Mouse (Mus musculus): ENCODE data around the gene Nisch.
A peak's percentile ranks its signal among the peaks of the same experiment; 100 is the strongest.

Nisch gene

DNA sequence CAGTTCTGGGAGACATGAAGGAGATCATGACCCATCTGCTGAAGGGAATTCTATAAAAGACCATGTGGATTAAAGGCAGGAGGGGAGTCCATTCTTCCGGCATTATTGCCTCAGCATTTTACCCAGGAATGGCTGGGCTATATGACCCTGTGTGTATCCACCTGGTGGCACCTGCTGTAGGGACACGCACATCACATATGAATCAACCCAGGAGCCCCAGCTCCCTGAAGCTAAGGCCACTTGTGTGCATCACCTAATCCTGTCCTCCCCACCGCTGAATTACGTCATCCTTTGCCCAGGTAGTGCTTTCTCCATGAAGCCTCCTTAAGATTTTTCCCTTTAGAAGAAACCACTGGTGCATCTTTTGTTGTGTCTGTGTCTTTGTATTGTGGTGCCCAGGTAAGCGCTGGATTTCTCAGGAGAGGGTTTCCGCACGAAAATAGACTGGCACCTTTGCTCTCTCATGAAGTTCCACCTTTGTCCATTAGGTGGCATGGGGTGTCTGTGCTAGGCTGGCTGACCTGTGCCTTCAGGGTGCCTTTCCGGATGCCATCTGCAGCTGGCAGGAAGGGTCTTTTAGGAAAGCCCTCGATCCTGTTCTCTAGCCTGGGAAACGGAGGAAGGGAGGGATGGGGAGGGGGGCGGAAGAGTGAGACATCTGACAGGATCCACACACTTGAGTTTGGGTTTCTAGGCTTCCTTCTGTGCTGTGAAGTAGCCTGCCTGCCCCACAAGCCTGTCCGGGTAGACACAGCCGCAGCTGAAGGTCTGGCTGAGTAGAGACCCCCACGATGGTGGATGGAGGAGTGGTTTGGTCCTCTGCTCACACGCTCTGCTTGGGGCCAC is 1.4 kb downstream of the Nisch start:
- peak; percentile 87 for DNase-seq (ENCODE audit: low read depth, low spot score)

DNA sequence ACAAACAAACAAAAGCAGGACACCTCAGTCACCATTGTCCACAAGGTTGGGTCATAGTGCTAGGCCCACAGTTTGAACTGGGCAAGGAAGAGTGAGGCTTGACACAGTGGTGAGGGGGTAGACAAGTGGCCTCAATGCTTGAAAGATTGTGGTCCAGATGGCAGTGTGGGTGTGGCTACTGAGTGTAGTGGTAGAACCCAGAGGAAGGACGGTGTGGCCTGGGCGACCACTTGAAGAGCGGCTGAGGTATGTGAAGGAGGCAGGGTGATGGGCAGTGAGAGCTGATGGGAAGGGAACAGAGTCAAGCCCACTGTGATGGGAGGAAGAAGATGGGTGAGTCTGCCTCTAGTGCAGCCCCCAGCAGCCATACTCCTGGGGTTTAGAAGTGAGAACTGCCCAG is 2.1 kb downstream of the Nisch start:
- DNase-seq (ENCODE audit: low read depth, low spot score), result no peak

DNA sequence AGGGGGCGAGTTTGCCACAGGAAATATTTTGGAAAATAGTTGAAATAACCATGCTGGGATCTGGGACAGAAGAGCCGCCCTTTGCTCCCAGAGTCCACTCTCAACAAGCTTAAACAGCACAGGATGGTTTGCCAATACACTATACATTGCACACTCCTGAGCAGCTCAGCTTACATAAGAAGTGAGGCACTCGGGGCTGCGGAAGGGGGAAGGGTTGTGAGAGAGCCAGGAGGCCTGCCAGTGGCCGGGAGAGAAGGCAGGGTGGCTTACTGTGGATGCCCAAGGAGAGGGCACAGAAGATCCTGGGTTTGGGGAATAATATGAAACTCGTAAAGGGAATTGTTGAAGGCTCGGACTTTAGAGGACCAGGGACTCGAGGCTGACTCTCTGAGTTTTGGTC is 2.9 kb downstream of the Nisch start:
- no peak for DNase-seq (ENCODE audit: low read depth, low spot score)

DNA sequence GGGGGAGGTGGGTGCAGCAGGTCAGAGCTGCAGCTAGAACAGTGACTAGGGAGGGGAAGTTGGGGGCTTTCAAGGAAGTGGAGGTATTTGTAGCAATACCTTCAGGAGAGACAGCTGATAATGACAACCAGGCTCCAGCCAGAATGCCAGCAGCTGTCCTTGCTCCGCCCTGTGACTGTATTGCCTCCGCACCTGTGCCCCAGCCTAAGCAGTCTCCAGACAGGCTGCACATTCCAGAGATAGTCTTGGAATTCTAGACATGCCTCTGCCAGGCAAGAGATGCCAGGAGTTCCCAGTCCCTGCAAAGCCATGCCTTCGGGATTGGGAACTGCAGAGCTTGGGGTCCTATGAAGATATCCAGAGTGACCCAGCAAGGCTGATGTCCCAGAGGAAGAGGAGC is 4.2 kb downstream of the Nisch start:
- no peak for DNase-seq (ENCODE audit: low read depth, low spot score)

DNA sequence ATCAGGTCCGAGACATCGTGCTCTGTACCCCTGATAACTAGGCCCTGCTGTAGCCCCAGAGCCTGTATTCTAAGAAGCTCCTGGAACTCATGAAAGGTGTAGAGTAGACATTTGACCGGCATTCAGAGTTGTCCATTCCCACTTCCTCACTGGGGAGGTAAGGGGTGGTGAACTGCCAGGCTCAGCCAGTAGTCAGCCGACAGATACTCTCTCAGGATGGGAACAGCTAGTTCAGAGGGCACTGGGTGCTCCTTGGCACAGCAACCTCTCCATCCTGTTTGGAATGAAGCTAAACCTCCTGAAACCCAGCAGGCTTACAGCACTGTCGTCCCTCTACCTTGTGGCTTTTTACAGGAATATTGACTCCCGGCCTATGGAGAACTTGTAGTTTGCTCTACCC is 4.9 kb downstream of the Nisch start:
- no peak for DNase-seq (ENCODE audit: low read depth, low spot score)

DNA sequence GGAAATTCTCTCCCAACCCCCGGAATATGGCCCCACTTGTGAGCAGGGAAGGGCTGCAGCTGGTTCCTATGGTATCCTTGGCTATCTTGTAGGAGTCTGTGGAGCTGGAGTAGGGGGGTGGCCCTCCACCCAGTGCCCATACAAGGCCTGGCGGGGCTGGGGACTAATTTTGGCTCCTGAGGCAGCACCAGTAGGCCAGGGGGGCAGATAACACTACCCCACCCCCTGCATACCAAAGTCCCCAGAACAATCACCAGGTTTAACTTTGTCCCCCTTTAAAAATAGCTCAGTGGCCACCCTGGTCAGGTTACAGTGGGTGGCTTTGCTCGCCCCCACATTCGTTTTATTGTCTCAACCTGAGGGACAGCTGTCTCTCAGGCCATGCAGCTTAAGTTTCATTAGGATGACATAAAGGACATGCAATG is 7.6 kb downstream of the Nisch start:
- no peak for DNase-seq (ENCODE audit: low read depth, low spot score)

DNA sequence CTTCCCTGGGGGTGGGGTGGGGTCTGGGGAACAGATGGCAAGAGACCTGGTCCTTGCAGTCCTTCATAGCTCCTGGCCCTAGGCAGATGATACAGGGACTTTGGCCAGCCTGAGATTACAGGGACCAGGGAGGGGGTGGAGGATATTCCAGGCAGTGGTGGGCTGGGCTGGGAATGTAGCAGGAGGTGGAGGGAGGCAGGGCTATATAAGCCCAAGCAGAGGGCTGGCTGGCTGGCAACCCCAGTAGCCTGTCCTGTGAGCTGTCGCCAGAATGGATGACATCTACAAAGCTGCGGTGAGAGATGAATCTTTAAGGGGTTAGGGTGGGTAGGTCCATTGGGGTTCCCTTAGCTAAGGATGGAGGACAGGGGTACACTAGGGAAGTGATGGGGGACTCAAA is 8.7 kb downstream of the Nisch start, which contains the start of gene Tnnc1:
Tnnc1 (plus strand) TSS at position 229 of the 400 bp plus-strand sequence.
- no peak for DNase-seq (ENCODE audit: low read depth, low spot score)

DNA sequence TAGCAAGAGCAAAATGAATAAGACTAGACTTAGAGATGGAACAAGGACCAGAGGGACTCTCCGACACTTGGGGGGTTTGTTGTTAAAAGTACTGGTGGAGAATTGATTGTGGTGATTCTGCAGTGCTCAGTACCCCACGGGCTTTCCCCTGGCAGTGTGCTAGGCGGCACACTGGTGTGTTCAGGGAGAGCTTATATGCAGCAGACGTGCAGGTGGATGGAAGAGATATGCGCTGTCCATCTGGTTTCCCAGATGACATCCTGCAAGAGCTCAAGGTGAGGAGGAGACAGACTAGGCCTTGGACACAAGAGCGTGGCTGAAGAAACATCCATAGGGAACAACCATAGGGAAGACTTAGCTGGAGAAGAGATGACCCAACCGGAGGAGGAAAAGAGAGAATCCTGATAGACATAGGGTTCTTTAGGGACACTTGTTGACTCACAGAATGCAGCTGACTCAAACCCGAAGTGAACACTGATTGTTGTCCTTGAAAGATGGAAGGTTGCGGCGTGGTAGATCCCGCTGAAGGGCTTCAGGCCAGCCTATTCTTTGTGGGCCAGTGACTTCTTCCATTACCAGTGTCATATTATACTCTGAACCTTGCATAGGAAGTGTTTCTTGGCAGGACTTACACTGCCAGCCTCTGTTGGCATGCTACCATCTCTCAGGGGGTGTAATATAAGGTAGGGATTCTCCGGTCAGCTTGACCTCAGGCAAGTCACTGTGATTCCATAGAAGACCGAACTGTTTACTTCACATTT is 9.5 kb downstream of the Nisch start:
- DNase-seq (ENCODE audit: low read depth, low spot score), result no peak

DNA sequence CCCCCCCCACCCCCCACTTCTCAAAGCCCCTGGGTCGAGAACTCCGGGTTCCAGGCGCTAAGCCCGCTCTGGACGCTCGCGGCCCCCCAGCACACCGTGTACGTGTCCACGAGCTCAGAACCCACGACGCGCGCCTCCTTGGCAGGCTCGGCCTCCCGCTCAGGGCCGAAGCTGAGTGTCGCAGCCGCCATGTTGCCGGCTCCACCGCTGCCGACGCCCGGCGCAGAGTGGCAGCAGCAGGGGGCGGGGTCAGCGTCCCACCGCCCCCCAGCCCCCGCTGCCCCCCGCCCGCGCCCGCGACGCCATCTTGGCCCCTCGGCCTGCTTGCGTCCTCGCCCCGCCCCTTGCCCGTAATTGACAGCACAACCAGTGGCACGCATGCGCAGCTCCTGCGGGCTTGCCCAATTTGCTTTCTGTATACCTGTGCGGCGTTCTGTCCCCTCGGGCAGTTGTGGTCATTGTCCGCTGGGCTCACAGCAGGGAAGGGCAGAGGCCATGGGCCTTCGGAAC is 10.2 kb downstream of the Nisch start:
- DNase-seq (ENCODE audit: low read depth, low spot score), result peak; percentile 98

DNA sequence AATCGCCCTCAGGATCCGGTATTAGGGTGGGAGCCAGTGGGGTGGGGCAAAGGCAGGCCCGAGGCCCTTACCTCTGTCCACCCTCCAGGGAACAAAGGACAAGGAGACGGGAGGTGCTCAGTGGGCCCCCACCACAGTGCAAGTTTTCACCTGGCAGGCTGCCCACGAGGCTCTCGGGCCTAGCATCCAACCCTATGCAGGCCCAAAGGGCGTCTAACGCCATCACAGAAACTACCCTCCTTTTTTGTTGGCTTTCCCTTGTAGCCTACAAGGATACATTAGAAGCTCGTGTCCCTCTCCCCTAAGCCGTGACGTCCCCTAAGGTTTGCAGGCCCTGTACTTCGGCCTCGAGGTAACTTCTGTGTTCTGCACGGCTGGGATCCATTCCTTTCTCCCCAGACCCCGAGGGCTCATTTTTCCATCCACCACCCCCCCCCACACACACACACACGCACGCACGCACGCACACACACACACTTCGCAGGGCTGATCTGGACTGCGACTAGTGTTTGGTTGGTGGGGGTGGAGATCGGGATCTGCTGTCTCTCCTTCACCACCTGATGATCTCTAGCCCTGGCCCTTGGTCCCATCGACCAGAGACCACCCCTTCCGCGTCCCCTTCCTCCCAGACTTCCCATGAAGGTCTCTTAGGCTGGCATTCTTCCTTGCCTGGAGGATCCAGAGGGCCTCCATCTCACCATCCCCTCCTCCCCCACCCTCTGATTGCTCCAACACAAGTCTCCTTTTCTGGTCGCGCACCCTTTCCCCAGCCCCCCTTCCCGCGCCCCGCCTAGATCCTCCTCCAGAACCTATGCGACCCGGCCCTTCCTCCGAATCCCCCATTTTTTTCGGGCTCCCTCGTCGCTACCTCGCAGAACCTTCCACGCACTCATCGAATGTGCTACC is 10.9 kb downstream of the Nisch start:
- DNase-seq (ENCODE audit: low read depth, low spot score), result peak; percentile 40

DNA sequence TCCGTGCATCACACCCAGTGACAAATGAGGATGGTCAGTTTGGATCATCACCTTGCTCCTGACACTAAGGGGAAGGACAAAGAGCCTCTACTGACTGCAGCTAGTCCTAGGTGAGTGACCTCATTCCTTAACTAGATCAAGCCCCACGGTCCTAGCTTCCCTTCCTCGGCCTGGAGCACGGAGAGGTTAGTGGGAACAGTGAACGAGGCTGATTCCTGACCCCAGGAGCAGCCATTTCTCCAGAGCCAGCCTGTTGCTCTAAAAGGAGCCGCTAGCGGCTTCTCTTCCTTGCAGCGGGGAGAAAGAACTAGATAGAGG is 11.5 kb downstream of the Nisch start:
- DNase-seq (ENCODE audit: low read depth, low spot score), result no peak

DNA sequence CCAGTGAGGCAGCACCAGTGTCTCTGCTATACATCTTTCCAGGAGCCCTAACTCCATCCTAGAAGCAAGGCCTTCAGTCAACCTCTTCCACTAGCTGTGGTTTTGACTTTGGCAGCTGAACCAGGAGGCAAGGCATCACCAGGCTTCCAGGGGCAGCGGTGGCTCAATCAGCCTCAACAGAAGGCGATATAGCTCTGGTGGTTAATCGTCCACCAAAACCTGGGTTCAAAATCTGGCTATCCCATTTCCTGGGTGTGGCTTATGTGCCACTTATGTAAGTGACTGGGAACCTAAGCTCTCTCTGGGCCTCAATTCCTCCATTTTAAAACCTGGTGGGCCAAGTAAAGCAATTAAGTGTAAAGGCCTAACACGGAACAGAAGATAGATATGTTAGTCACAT is 11.9 kb downstream of the Nisch start:
- DNase-seq (ENCODE audit: low read depth, low spot score), result no peak

DNA sequence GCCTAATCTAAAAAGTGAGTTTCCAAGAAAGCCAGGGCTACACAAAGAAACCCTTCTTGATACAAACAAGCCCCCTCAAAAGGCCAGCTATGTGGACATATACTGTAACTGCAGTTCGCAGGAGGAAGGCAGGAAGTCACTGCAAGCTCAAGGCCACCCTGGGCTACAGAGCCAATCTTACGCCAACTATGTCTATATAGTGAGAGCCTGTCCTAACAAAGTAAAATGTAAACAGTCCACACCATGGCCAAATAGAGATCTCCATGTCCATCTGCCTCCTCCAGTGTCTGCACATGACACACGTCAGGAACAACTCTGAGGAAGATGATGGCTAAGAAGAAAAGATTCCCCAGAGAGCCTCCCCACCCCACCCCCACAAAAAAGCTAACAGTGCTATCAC is 16.7 kb downstream of the Nisch start:
- no peak for DNase-seq (ENCODE audit: low read depth, low spot score)

DNA sequence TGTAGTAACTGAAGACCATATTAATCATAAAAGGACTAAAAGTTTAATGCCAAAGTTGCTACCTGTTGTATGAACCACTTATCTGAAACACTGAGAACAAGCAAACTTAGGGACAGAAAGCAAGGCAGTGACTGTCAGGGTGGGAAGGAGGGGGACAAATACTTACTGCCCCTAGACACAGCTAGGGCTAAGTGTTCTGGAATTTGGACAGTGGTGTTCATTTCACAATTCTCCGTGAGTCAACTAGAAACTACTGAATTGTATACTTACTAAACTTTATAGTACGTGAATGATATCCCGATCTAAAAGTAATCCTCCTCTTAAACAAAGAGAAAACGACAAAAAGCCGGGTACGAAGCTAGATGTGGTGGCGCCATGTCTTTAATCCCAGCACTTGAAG is 17.1 kb downstream of the Nisch start:
- DNase-seq (ENCODE audit: low read depth, low spot score), result no peak

DNA sequence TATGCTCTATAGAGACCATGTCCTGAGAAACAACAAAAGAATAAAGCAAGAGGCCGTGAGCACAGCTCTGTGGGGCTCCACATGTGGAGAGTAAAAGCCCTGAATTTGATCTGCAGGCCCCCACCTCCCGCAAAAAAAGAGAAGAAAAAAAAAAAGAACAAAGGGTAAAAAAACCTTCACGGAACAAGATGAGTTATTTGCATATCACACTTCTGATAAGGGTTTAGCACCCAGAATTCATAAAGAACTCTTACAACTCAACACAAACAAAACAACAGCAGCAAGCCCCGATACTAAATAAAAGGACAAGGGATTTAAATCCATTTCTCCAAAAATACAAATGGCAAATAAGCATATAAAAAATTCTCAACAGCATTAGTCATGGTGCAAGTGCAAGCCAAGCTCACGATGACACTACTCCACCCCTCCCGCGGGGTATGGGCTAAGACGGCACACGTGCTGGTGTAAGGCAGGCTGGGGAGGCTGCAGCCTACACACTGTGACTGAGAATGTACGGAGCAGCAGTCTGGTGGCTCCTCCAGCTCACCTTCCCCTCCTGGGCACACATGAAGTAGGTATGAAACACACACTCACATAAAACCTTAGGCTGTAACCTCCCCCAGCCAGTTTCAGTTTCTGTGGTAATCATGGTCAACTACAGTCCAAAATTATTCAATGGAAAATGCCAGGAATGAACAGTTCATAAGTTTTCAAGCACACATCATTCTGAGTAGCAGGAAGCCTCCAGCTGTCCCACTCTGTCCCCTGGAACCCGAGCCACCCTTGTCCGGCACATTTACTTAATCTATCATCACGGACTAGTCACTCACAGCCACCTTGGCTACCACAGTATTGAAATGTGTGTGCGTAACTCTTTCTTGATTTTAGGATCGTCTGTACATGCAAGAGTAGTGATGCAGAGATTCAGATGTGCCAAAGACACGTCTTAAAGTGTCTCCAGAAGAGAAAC is 18.9 kb downstream of the Nisch start:
- DNase-seq (ENCODE audit: low read depth, low spot score), result peak; percentile 74

DNA sequence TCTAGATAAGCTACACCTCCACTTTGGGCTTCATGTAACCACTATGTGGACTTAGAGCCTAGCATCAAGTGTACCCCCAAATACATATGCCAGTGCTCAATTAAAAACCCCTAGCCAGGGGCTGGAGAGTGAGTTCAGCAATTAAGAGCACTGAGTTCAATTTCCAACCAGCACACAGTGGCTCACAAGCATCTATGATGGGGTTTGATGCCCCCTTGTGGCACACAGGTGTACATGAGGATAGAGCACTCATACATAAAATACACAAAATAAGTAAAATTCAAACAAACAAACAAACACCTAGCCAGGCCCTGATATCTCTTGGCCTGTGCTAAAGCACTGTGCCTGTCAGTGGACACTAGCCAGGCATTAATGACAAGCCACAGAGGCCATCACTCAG is 20.8 kb downstream of the Nisch start:
- peak; percentile 82 for DNase-seq (ENCODE audit: low read depth, low spot score)

DNA sequence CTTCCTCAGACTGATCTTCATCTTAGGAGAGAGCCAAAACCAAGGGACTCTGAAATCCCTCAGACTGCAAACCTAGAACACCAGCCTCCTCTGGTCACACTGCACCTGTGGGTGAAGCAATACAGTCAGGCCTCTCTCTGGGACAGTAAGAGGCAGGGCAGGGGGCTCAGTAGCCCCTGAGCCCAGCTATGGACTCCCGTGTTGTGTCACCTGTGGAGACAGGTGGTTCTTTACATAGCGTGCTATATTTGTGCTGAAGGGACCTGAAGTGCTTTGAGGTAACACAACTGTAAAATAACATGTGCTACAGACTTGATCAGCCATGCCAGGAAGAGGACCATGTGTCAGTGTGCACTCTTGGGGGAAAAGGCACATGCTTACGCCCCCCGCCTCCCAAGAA is 21.2 kb downstream of the Nisch start:
- DNase-seq (ENCODE audit: low read depth, low spot score), result no peak

DNA sequence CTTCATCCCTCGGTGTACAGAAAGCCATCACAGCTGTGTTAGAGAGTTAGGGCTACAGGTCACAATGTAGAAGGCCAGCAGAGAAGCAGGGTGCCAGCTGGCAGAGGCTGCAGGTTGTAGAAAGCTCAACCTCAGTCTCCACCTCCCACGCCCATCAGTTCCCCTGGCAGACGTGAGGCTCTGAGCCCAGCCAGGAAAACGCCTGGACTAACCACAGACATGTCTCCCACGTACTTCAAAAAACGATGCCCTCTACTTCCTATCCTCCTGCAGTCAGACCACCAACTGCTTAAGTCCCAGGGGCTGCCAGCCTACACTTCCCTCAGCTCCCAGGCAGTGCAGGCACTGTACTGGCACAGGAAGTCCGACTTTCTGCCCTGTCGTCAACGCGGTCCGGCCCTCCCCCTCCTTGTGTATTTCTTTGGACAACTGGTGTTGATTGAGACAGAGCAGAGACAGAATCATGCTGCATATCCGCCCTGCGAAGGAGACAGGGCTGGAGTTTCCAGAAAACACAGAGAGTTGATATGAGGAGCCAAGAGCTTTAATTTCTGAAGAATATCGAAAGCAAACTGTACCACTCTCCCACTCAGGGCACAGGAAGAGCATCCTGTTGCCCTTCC is 21.7 kb downstream of the Nisch start:
- DNase-seq (ENCODE audit: low read depth, low spot score), result peak; percentile 58

DNA sequence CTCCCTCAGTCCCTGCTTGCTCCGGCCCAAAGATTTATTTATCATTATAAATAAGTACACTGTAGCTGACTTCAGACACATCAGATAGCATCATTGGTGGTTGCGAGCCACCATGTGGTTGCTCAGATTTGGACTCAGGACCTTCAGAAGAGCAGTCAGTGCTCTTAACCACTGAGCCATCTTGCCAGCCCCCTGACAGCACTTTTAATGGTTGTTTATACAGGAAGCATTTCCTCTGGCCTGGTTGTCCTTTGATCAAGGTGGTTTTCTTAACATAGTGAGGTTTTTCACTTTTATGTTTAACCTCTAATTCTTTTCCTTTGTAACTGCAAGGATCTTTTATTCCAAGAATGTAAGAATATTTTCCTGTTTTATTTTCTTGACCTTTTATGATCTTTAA is 22.3 kb downstream of the Nisch start:
- DNase-seq (ENCODE audit: low read depth, low spot score), result peak; percentile 48

DNA sequence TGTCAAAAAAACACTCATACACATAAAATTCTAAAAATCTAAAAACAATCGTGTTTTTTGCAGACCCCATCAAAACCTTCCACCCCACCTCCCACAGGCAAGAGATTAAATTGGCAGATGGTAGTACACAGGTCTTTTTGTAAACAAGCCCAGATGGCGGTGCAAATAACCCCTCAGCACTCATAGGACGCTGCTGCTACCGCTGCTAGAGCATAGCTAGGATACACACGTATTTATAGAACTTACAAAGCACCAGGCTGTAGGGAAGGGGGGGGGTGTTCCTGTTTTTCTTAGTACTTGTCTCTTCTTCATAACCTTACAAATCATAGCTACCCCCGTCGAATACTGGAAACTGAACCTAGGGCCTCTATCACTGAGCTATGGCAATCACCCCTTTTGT is 23.0 kb downstream of the Nisch start:
- DNase-seq (ENCODE audit: low read depth, low spot score), result no peak

Data from CD4-positive, CD25-positive, alpha-beta regulatory T cell, adult 2 months (primary cell).